30 mouse cellular contexts compared by ENCODE assay signal in the genomic region with DNA sequence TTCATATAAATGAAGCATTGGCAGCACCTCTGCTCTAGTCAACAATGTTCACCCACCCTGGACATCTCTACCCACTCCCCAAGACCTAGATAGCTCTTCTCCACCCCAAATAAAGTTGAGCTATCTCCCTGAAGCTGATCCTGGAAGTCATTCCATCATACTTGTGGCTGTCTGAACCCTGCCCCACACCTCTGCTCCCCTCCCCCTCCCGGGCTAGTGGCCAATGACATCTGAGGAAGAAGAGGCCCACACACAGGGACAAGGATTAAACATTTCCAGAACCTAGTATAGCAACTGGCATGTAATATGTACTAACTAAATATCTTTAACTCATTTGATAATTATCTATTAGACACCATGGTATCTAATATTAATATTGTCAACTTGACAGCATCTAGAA. TPM values are rescaled to one million over a fixed set of nuclear protein-coding genes. Genes with fewer than 3 reads are reported as not detected.
DNase-seq lines count a peak whose midpoint lies in the region; ATAC-seq and TF ChIP-seq lines count a peak whose summit lies in the region.
"Had no signal": no experiment of that assay in that cellular context is flagged by ENCODE, and none has a peak within 500 bp of the region (broad histone marks: within the 10 kb centered on the region; RNA-seq: fewer than 3 reads in every experiment).

No protein-coding gene starts in this region.

- peak; percentile 41 for DNase-seq in gastrocnemius, adult 2 months
- no peak for DNase-seq in gastrocnemius, postnatal 10 days
- DNase-seq in kidney, adult 18-20 months, result peak; percentile 66
- DNase-seq in lung, postnatal 36 days, result peak; percentile 10
- DNase-seq in lung, postnatal 25 days (ENCODE audit: low spot score), result no peak
- peak; percentile 56 for DNase-seq in yolk sac, embryonic 10.5 days (ENCODE audit: low spot score)
- no peak for DNase-seq in c-Kit-positive CD71-positive TER-119-positive erythroid progenitor cells, embryonic 14.5 days (ENCODE audit: low spot score)
- DNase-seq: adrenal gland, adult 8-10 months; cerebellum, adult 8-10 months; cerebellum, postnatal 25 days; gastrocnemius, postnatal 25 days; heart, adult 18-20 months; heart, postnatal 10 days; retina, postnatal 1 day; right cerebral cortex, postnatal 25 days; thymus, postnatal 14 days had no signal

- no peak for TF ChIP-seq CTCF in gastrocnemius, adult 2 months (IDR thresholded peaks at IDR 0.05)

- no peak for ATAC-seq in kidney, embryonic 15.5 days (replicated peaks; ENCODE audit: low FRiP score)
- ATAC-seq: activated CD4-positive, CD25-positive, alpha-beta regulatory T cell, adult 4 months; forebrain, embryonic 13.5 days; inflammation-experienced regulatory T-cells, adult 6 months; midbrain, embryonic 13.5 days had no signal

- H3K27me3 ChIP-seq in kidney, embryonic 15.5 days, result no peaks in the 10 kb centered on the region
- H3K27me3 ChIP-seq: CH12.LX; forebrain, embryonic 13.5 days; heart, embryonic 13.5 days; hindbrain, embryonic 15.5 days; limb, embryonic 13.5 days; liver, embryonic 15.5 days; midbrain, embryonic 13.5 days; stomach, embryonic 15.5 days had no signal

- peak overlapping the region; percentile 88 for H3K27ac ChIP-seq in gastrocnemius, adult 2 months
- no peak overlapping the region for H3K27ac ChIP-seq in kidney, embryonic 15.5 days
- H3K27ac ChIP-seq: forebrain, embryonic 13.5 days; heart, embryonic 13.5 days; hindbrain, embryonic 10.5 days; hindbrain, embryonic 15.5 days; limb, embryonic 13.5 days; liver, embryonic 15.5 days; macrophage; midbrain, embryonic 13.5 days; stomach, embryonic 15.5 days had no signal

- WGBS in kidney, embryonic 15.5 days, result 82% methylated on average over 1 of the region's 1 CpGs

- H3K9me3 ChIP-seq in kidney, embryonic 15.5 days (replicated peaks), result no peaks in the 10 kb centered on the region
- H3K9me3 ChIP-seq: forebrain, embryonic 13.5 days; heart, embryonic 13.5 days; hindbrain, embryonic 10.5 days; hindbrain, embryonic 15.5 days; limb, embryonic 13.5 days; liver, embryonic 15.5 days; midbrain, embryonic 13.5 days; stomach, embryonic 15.5 days had no signal

- H3K4me1 ChIP-seq in kidney, embryonic 15.5 days, result no peaks in the 10 kb centered on the region
- H3K4me1 ChIP-seq: forebrain, embryonic 13.5 days; hindbrain, embryonic 10.5 days; hindbrain, embryonic 15.5 days; limb, embryonic 13.5 days; midbrain, embryonic 13.5 days; stomach, embryonic 15.5 days had no signal

- intact Hi-C loops in gastrocnemius, adult 2 months (cut with DNase I), result no loop called here

- H3K9ac ChIP-seq in kidney, embryonic 15.5 days, result no peak overlapping the region
- H3K9ac ChIP-seq: forebrain, embryonic 13.5 days; heart, embryonic 13.5 days; hindbrain, embryonic 15.5 days; limb, embryonic 13.5 days; liver, embryonic 15.5 days; midbrain, embryonic 13.5 days; stomach, embryonic 15.5 days had no signal

- no peak overlapping the region for H3K4me3 ChIP-seq in gastrocnemius, adult 2 months
- H3K4me3 ChIP-seq in kidney, embryonic 15.5 days (replicated peaks), result no peak overlapping the region
- H3K4me3 ChIP-seq: forebrain, embryonic 13.5 days; heart, embryonic 13.5 days; hindbrain, embryonic 10.5 days; hindbrain, embryonic 15.5 days; limb, embryonic 13.5 days; liver, embryonic 15.5 days; midbrain, embryonic 13.5 days; stomach, embryonic 15.5 days had no signal

- no peaks in the 10 kb centered on the region for H3K36me3 ChIP-seq in kidney, embryonic 15.5 days
- H3K36me3 ChIP-seq: heart, embryonic 13.5 days; hindbrain, embryonic 10.5 days; hindbrain, embryonic 15.5 days; limb, embryonic 13.5 days; liver, embryonic 15.5 days; midbrain, embryonic 13.5 days; stomach, embryonic 15.5 days had no signal

- no peak overlapping the region for H3K4me2 ChIP-seq in kidney, embryonic 15.5 days
- H3K4me2 ChIP-seq: forebrain, embryonic 13.5 days; heart, embryonic 13.5 days; hindbrain, embryonic 15.5 days; limb, embryonic 13.5 days; liver, embryonic 15.5 days; midbrain, embryonic 13.5 days; stomach, embryonic 15.5 days had no signal

RNA-seq across cellular contexts. Expression of a gene that starts 29.8 kb away (rescaled TPM):
- total RNA-seq in gastrocnemius, adult 2 months (2021), result 10 to 100 TPM; 12.1 to 14.2 TPM
- 10 to 100 TPM; 14.9 to 17.9 TPM for total RNA-seq in gastrocnemius, postnatal 10 days (2021)
- 42.8 and 46.2 TPM in 2 replicates for polyA plus RNA-seq in kidney, embryonic 15.5 days (2015; fragmentation: Nextera tagmentation; extraction: Ambion mirVana)

RNA-seq across cellular contexts. Expression of a gene that starts 29.9 kb away (rescaled TPM):
- 100 to 1,000 TPM; 203 to 433 TPM for total RNA-seq in gastrocnemius, adult 2 months (2021)
- 10 to 100 TPM; 51.8 to 58.5 TPM for total RNA-seq in gastrocnemius, postnatal 10 days (2021)
- polyA plus RNA-seq in kidney, embryonic 15.5 days (2015; fragmentation: Nextera tagmentation; extraction: Ambion mirVana), result 21.4 and 21.5 TPM in 2 replicates
- total RNA-seq: monocyte, adult 5-6 weeks had no signal

Comparison
In these comparisons a context has a peak if more than half of its experiments do, and no peak if none do; other contexts are left out.
1. DNase-seq: peak in gastrocnemius, adult 2 months (single experiment), kidney, adult 18-20 months (single experiment), lung, postnatal 36 days (single experiment) and yolk sac, embryonic 10.5 days (single experiment); none in gastrocnemius, postnatal 10 days (single experiment), lung, postnatal 25 days (single experiment) and c-Kit-positive CD71-positive TER-119-positive erythroid progenitor cells, embryonic 14.5 days (single experiment).